Mouse (Mus musculus): ENCODE results near the gene Fam229a.

DNA sequence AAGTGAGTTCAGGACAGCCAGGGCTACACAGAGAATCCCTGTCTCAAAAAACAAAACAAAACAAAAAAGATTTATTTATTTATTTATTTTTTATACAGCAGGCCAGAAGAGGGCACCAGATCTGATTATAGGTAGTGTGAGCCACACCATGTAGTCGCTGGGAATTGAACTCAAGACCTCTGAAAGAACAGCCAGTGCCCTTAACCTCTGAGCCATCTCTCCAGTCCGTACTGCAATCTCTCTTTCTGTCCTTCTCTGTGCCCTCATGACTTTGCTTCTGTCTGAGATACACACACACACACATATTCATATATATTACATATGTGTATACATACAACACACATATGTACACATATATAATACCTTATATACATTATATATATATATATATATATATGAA lies 40.1 kb upstream of the Fam229a start:
- TF ChIP-seq CTCF (IDR thresholded peaks at IDR 0.05; ENCODE audit: low read depth, low read length) (no peak), TAL1 (conservative IDR thresholded peaks at IDR 0.05; ENCODE audit: low read depth, low read length) (no peak), GATA1 (IDR thresholded peaks at IDR 0.05; ENCODE audit: borderline replicate concordance, low read length) (no peak), POLR2AphosphoS5 (IDR thresholded peaks at IDR 0.05; ENCODE audit: insufficient replicate concordance, low read depth, low read length) (no peak)

Data from G1E (cell line).